29 mouse cellular contexts compared by ENCODE assay signal in genomic region chr11:54292163-54292562, GRCm38 (mm10). TPM values are rescaled to one million over a fixed set of nuclear protein-coding genes. Genes with fewer than 3 reads are reported as not detected.
DNase-seq lines count a peak whose midpoint lies in the region; ATAC-seq and TF ChIP-seq lines count a peak whose summit lies in the region.
"Had no signal": no experiment of that assay in that cellular context is flagged by ENCODE, and none has a peak within 500 bp of the region (broad histone marks: within the 10 kb centered on the region; RNA-seq: fewer than 3 reads in every experiment).

No protein-coding gene starts in this region.

- no peak; the same call in 1 of the 2 replicates for TF ChIP-seq RAD21 in MEL (IDR thresholded peaks at IDR 0.05; ENCODE audit: low read depth, low read length)

- H3K4me3 ChIP-seq in liver, postnatal 0 days (ENCODE audit: low read depth, low read length), result no peak overlapping the region
- H3K4me3 ChIP-seq in liver, embryonic 12.5 days, result no peak overlapping the region
- H3K4me3 ChIP-seq in MEL (ENCODE audit: control insufficient read depth in 1 of 2, insufficient read depth in 1 of 2, low read depth in 2 of 2, low read length in 2 of 2), result no peak overlapping the region
- no peak overlapping the region for H3K4me3 ChIP-seq in hindbrain, postnatal 0 days (ENCODE audit: low read length)

- TF ChIP-seq POLR2A in MEL (IDR thresholded peaks at IDR 0.05; ENCODE audit: control insufficient read depth in 1 of 2, insufficient read depth in 1 of 2, low read depth in 1 of 2, low read length in 2 of 2, poor library complexity in 1 of 2), result no peak

- no peak overlapping the region for H3K4me2 ChIP-seq in liver, postnatal 0 days (ENCODE audit: low read depth, low read length)
- H3K4me2 ChIP-seq in liver, embryonic 12.5 days, result no peak overlapping the region
- H3K4me2 ChIP-seq in hindbrain, postnatal 0 days (ENCODE audit: low read depth, low read length), result no peak overlapping the region

- no peaks in the 10 kb centered on the region for H3K9me3 ChIP-seq in liver, postnatal 0 days (ENCODE audit: low read length)
- no peaks in the 10 kb centered on the region for H3K9me3 ChIP-seq in liver, embryonic 12.5 days (replicated peaks)
- no peaks in the 10 kb centered on the region for H3K9me3 ChIP-seq in MEL (replicated peaks; ENCODE audit: insufficient read depth, low read length)
- H3K9me3 ChIP-seq in hindbrain, postnatal 0 days (ENCODE audit: low read length), result no peaks in the 10 kb centered on the region
- H3K9me3 ChIP-seq: G1E had no signal

- TF ChIP-seq CTCF in liver, postnatal 0 days (IDR thresholded peaks at IDR 0.05; ENCODE audit: low read depth), result no peak
- TF ChIP-seq CTCF in MEL (IDR thresholded peaks at IDR 0.05 in 2 of 3, conservative IDR thresholded peaks at IDR 0.05 in 1 of 3; ENCODE audit: control insufficient read depth in 1 of 3, insufficient read depth in 1 of 3, low read depth in 2 of 3, low read length in 3 of 3, poor library complexity in 1 of 3, severe bottlenecking in 1 of 3), result no peak
- no peak for TF ChIP-seq CTCF in hindbrain, postnatal 0 days (IDR thresholded peaks at IDR 0.05; ENCODE audit: low read depth)

- DNase-seq in liver, postnatal 0 days, result no peak
- peak; percentile 84 for DNase-seq in MEL (ENCODE audit: low read depth, low spot score)
- peak; percentile 71 for DNase-seq in MEL-GATA-1-ER (ENCODE audit: extremely low read depth, low read depth)
- no peak for DNase-seq in hindbrain, postnatal 0 days (ENCODE audit: low spot score)
- no peak for DNase-seq in kidney, postnatal 14 days
- no peak for DNase-seq in cerebellum, adult 8-10 months
- DNase-seq: adrenal gland, adult 2 months; adrenal gland, adult 8-10 months; adrenal gland, postnatal 10 days; adrenal gland, postnatal 14 days; adrenal gland, postnatal 25 days; adrenal gland, postnatal 36 days; B cell, adult 2 months; cerebellum, adult 11 months; cerebellum, adult 11-12 months; cerebellum, adult 18-20 months; cerebellum, adult 2 months had no signal

- peak; percentile 37; the same call in 1 of the 2 replicates for TF ChIP-seq EP300 in liver, postnatal 0 days (IDR thresholded peaks at IDR 0.05; ENCODE audit: low read depth)
- TF ChIP-seq EP300 in MEL (IDR thresholded peaks at IDR 0.05; ENCODE audit: low read depth in 1 of 2, low read length in 2 of 2), result peak; percentile 99 to 100

- no peaks in the 10 kb centered on the region for H3K4me1 ChIP-seq in liver, postnatal 0 days (ENCODE audit: insufficient read depth)
- H3K4me1 ChIP-seq in liver, embryonic 12.5 days, result 0 out of 2 replicates have a peak, but pooled peaks cover 3% of the 10 kb centered on the region
- peaks cover 21 to 42% of the 10 kb centered on the region in 2 experiments for H3K4me1 ChIP-seq in MEL (ENCODE audit: control insufficient read depth in 1 of 2, insufficient read depth in 2 of 2, low read length in 2 of 2)
- no peaks in the 10 kb centered on the region for H3K4me1 ChIP-seq in hindbrain, postnatal 0 days (ENCODE audit: insufficient read depth, low read length)

- H3K27me3 ChIP-seq in liver, postnatal 0 days (ENCODE audit: insufficient read depth, low read length), result no peaks in the 10 kb centered on the region
- H3K27me3 ChIP-seq in liver, embryonic 12.5 days (replicated peaks), result no peaks in the 10 kb centered on the region
- H3K27me3 ChIP-seq in MEL (ENCODE audit: control insufficient read depth in 1 of 2, insufficient read depth in 2 of 2, low read length in 2 of 2), result no peaks in the 10 kb centered on the region
- H3K27me3 ChIP-seq in hindbrain, postnatal 0 days (ENCODE audit: insufficient read depth, low read length), result no peaks in the 10 kb centered on the region
- H3K27me3 ChIP-seq: CH12.LX had no signal

- H3K27ac ChIP-seq in liver, postnatal 0 days (ENCODE audit: low read depth), result no peak overlapping the region
- H3K27ac ChIP-seq in liver, embryonic 12.5 days, result no peak overlapping the region
- H3K27ac ChIP-seq in MEL (ENCODE audit: control insufficient read depth, low read depth, low read length), result peak overlapping the region; percentile 82
- no peak overlapping the region for H3K27ac ChIP-seq in hindbrain, postnatal 0 days

- H3K36me3 ChIP-seq in liver, postnatal 0 days (replicated peaks; ENCODE audit: insufficient read depth, low read length), result no peaks in the 10 kb centered on the region
- no peaks in the 10 kb centered on the region for H3K36me3 ChIP-seq in liver, embryonic 12.5 days
- peaks cover 0 to 27% of the 10 kb centered on the region in 2 experiments; a peak in 2 of 4 replicates for H3K36me3 ChIP-seq in MEL (ENCODE audit: control insufficient read depth in 1 of 2, insufficient read depth in 2 of 2, low read length in 2 of 2)
- H3K36me3 ChIP-seq in hindbrain, postnatal 0 days (ENCODE audit: insufficient read depth, low read length), result no peaks in the 10 kb centered on the region
- H3K36me3 ChIP-seq: G1E had no signal

- H3K79me2 ChIP-seq in MEL (ENCODE audit: control insufficient read depth, insufficient read depth, low read length, poor library complexity), result no peaks in the 10 kb centered on the region

- 69% methylated on average over 2 of the region's 2 CpGs for WGBS in liver, postnatal 0 days (ENCODE audit: insufficient replicate concordance)
- 66% methylated on average over 2 of the region's 2 CpGs for WGBS in liver, embryonic 12.5 days (ENCODE audit: insufficient replicate concordance)
- WGBS in hindbrain, postnatal 0 days, result 81% methylated on average over 2 of the region's 2 CpGs

- no peak overlapping the region for H3K9ac ChIP-seq in liver, postnatal 0 days (replicated peaks)
- no peak overlapping the region for H3K9ac ChIP-seq in liver, embryonic 12.5 days
- no peak overlapping the region for H3K9ac ChIP-seq in MEL (ENCODE audit: control insufficient read depth, low read depth, low read length, poor library complexity, severe bottlenecking)
- no peak overlapping the region for H3K9ac ChIP-seq in hindbrain, postnatal 0 days (replicated peaks; ENCODE audit: low read length)

- ATAC-seq in liver, postnatal 0 days, result no peak
- no peak for ATAC-seq in liver, embryonic 12.5 days
- peak; percentile 32; the same call in 1 of the 2 replicates for ATAC-seq in megakaryocyte-erythroid progenitor cell, adult 5-6 weeks (replicated peaks; ENCODE audit: low FRiP score, low TSS enrichment, poor library complexity, severe bottlenecking)
- no peak for ATAC-seq in hindbrain, postnatal 0 days
- ATAC-seq: activated CD4-positive, CD25-positive, alpha-beta regulatory T cell, adult 4 months; CD4-positive, CD25-positive, alpha-beta regulatory T cell, adult 4 months; Patski had no signal

TF ChIP-seq in MEL, 35 proteins besides CTCF, POLR2A, EP300 and RAD21 (continues in another document):
- TF ChIP-seq MAFK (IDR thresholded peaks at IDR 0.05; ENCODE audit: borderline replicate concordance, low read depth, low read length) (peak; percentile 82), HCFC1 (IDR thresholded peaks at IDR 0.05; ENCODE audit: low read depth, low read length) (peak; percentile 56; the same call in 1 of the 2 replicates), JUND (IDR thresholded peaks at IDR 0.05; ENCODE audit: low read depth, low read length) (no peak; the same call in 1 of the 2 replicates), ZC3H11A (IDR thresholded peaks at IDR 0.05; ENCODE audit: low read depth, low read length) (no peak), USF2 (IDR thresholded peaks at IDR 0.05; ENCODE audit: borderline replicate concordance in 1 of 2, insufficient read depth in 1 of 2, low read depth in 1 of 2, low read length in 2 of 2) (no peak), CHD2 (IDR thresholded peaks at IDR 0.05; ENCODE audit: low read length) (no peak), USF1 (IDR thresholded peaks at IDR 0.05; ENCODE audit: low read depth, low read length) (no peak), ETS1 (IDR thresholded peaks at IDR 0.05; ENCODE audit: low read depth, low read length) (peak; percentile 94), ELF1 (IDR thresholded peaks at IDR 0.05; ENCODE audit: low read depth, low read length) (no peak), ZNF384 (IDR thresholded peaks at IDR 0.05; ENCODE audit: low read depth, low read length) (no peak)

RNA-seq across cellular contexts. Expression of gene Acsl6, which starts 11.4 kb away (rescaled TPM):
- polyA plus RNA-seq in liver, postnatal 0 days (2015; fragmentation: Nextera tagmentation; extraction: Ambion mirVana), result 0.49 and 0.67 TPM in 2 replicates
- 1.3 and 1.7 TPM in 2 replicates for polyA plus RNA-seq in liver, embryonic 12.5 days (2016; fragmentation: Nextera tagmentation; extraction: Ambion mirVana)
- total RNA-seq in MEL (2012; rRNA removed), result 3.2 and 7.9 TPM in 2 replicates
- polyA plus RNA-seq in MEL (2012; ENCODE audit: insufficient read depth in 1 of 2, insufficient read length in 2 of 2, low read depth in 1 of 2, low replicate concordance in 2 of 2, missing spikeins in 1 of 2), result 1 to 10 TPM in 1 of 2 experiments, not detected in 1; 2.8 TPM
- 11.9 and 22.5 TPM in 2 replicates for total RNA-seq in megakaryocyte-erythroid progenitor cell, adult 5-6 weeks (2014; fragmentation: Nextera tagmentation)
- total RNA-seq in megakaryocyte-erythroid progenitor cell, adult 5-6 weeks (2017), result 20.0 and 23.1 TPM in 2 replicates
- 74.4 and 76.9 TPM in 2 replicates for total RNA-seq in hindbrain, postnatal 0 days (2014; rRNA removed)
- polyA plus RNA-seq in hindbrain, postnatal 0 days (2015; fragmentation: Nextera tagmentation; extraction: Ambion mirVana), result 58.2 and 60.1 TPM in 2 replicates
- polyA plus RNA-seq: activated CD4-positive, CD25-positive, alpha-beta regulatory T cell, adult 4 months; CD4-positive, CD25-positive, alpha-beta regulatory T cell, adult 4 months; G1E had no signal

RNA-seq across cellular contexts. Expression of gene Il3, which starts 25.1 kb away (rescaled TPM):
- not detected in 2 replicates for polyA plus RNA-seq in liver, postnatal 0 days (2015; fragmentation: Nextera tagmentation; extraction: Ambion mirVana)
- not detected in 2 replicates for polyA plus RNA-seq in liver, embryonic 12.5 days (2016; fragmentation: Nextera tagmentation; extraction: Ambion mirVana)
- total RNA-seq in MEL (2012; rRNA removed), result not detected in 2 replicates
- polyA plus RNA-seq in MEL (2012; ENCODE audit: insufficient read depth in 1 of 2, insufficient read length in 2 of 2, low read depth in 1 of 2, low replicate concordance in 2 of 2, missing spikeins in 1 of 2), result not detected
- not detected in 2 replicates for total RNA-seq in megakaryocyte-erythroid progenitor cell, adult 5-6 weeks (2014; fragmentation: Nextera tagmentation)
- not detected in 2 replicates for total RNA-seq in megakaryocyte-erythroid progenitor cell, adult 5-6 weeks (2017)
- total RNA-seq in hindbrain, postnatal 0 days (2014; rRNA removed), result not detected in 2 replicates
- not detected in 2 replicates for polyA plus RNA-seq in hindbrain, postnatal 0 days (2015; fragmentation: Nextera tagmentation; extraction: Ambion mirVana)
- total RNA-seq: adrenal gland, adult 18-20 months; adrenal gland, adult 2 months; adrenal gland, adult 8-10 months; adrenal gland, postnatal 10 days; adrenal gland, postnatal 14 days; adrenal gland, postnatal 25 days; adrenal gland, postnatal 36 days; adrenal gland, postnatal 4 days; ES-E14 had no signal
- polyA plus RNA-seq: activated CD4-positive, CD25-positive, alpha-beta regulatory T cell, adult 4 months; adrenal gland, adult 2 months; brain, embryonic 14.5 days; C2C12; CD4-positive, CD25-positive, alpha-beta regulatory T cell, adult 4 months; cerebellum, adult 2 months; G1E; Patski had no signal

RNA-seq across cellular contexts. Expression of gene Csf2, which starts 42.7 kb away (rescaled TPM):
- not detected in 2 replicates for polyA plus RNA-seq in liver, postnatal 0 days (2015; fragmentation: Nextera tagmentation; extraction: Ambion mirVana)
- not detected in 2 replicates for polyA plus RNA-seq in liver, embryonic 12.5 days (2016; fragmentation: Nextera tagmentation; extraction: Ambion mirVana)
- total RNA-seq in MEL (2012; rRNA removed), result not detected in 2 replicates
- under 1 TPM in 1 of 2 experiments, not detected in 1; 0.15 TPM for polyA plus RNA-seq in MEL (2012; ENCODE audit: insufficient read depth in 1 of 2, insufficient read length in 2 of 2, low read depth in 1 of 2, low replicate concordance in 2 of 2, missing spikeins in 1 of 2)
- total RNA-seq in megakaryocyte-erythroid progenitor cell, adult 5-6 weeks (2014; fragmentation: Nextera tagmentation), result not detected in 2 replicates
- total RNA-seq in megakaryocyte-erythroid progenitor cell, adult 5-6 weeks (2017), result not detected in 2 replicates
- total RNA-seq in hindbrain, postnatal 0 days (2014; rRNA removed), result not detected in 2 replicates
- polyA plus RNA-seq in hindbrain, postnatal 0 days (2015; fragmentation: Nextera tagmentation; extraction: Ambion mirVana), result not detected in 2 replicates
- total RNA-seq: adrenal gland, adult 18-20 months; adrenal gland, adult 2 months; adrenal gland, adult 8-10 months; adrenal gland, postnatal 10 days; adrenal gland, postnatal 14 days; adrenal gland, postnatal 25 days; adrenal gland, postnatal 36 days; adrenal gland, postnatal 4 days; ES-E14 had no signal
- polyA plus RNA-seq: adrenal gland, adult 2 months; brain, embryonic 14.5 days; C2C12; cerebellum, adult 2 months; G1E had no signal

Comparison
In these comparisons a context has a peak if more than half of its experiments do, and no peak if none do; other contexts are left out.
1. DNase-seq: peak in MEL (single experiment) and MEL-GATA-1-ER (single experiment); none in liver, postnatal 0 days (single experiment), hindbrain, postnatal 0 days (single experiment), kidney, postnatal 14 days (single experiment) and cerebellum, adult 8-10 months (single experiment).
2. RNA of gene Acsl6, which starts 11.4 kb away (polyA plus RNA-seq): 58.2 to 60.1 TPM in hindbrain, postnatal 0 days; 2.8 TPM in MEL, 1.3 to 1.7 TPM in liver, embryonic 12.5 days and 0.49 to 0.67 TPM in liver, postnatal 0 days; every median in the first group is over 10 times any median in the second.